Mouse (Mus musculus): ENCODE results near the gene Mall. TPM values are rescaled to one million over a fixed set of nuclear protein-coding genes. Genes with fewer than 3 reads are reported as not detected.

Gene Mall
- polyA plus RNA-seq (2016; fragmentation: Nextera tagmentation; extraction: Ambion mirVana) = 3.4 and 3.5 TPM in 2 replicates

GRCm38 (mm10) chr2:127729671-127730070 lies at the start of gene Mall:
Gene Mall, minus strand, starts transcription at chr2:127729932.
- peak within 1 kb of the TSS; percentile 70 for H3K4me2 ChIP-seq
- H3K36me3 ChIP-seq = no peaks in the 10 kb centered on the region
- no peaks in the 10 kb centered on the region for H3K9me3 ChIP-seq (replicated peaks)
- H3K27me3 ChIP-seq (replicated peaks) = peaks cover 10% of the 10 kb centered on the region
- ATAC-seq (ENCODE audit: insufficient number of reproducible peaks, low FRiP score) = peak; percentile 33; the same call in 1 of the 2 replicates
- peak within 1 kb of the TSS; percentile 39 for H3K4me3 ChIP-seq
- H3K4me1 ChIP-seq (replicated peaks) = peaks cover 28% of the 10 kb centered on the region
- 2% methylated on average over 26 of the region's 26 CpGs for WGBS
- H3K27ac ChIP-seq (ENCODE audit: poor library complexity, severe bottlenecking) = no peak within 1 kb of the TSS
- peak within 1 kb of the TSS; percentile 55 for H3K9ac ChIP-seq

- H3K36me3 ChIP-seq = peaks cover 19% of the 10 kb centered on the region
- H3K4me1 ChIP-seq (replicated peaks) = 0 out of 2 replicates have a peak, but pooled peaks cover 4% of the 10 kb centered on the region
- WGBS = 77% methylated on average over 5 of the region's 5 CpGs
- no peak overlapping the region for H3K4me2 ChIP-seq
- H3K9ac ChIP-seq = no peak overlapping the region
- H3K27ac ChIP-seq (ENCODE audit: poor library complexity, severe bottlenecking) = no peak overlapping the region
- ATAC-seq (ENCODE audit: insufficient number of reproducible peaks, low FRiP score) = no peak
- no peak overlapping the region for H3K4me3 ChIP-seq
- H3K27me3 ChIP-seq (replicated peaks) = no peaks in the 10 kb centered on the region
- H3K9me3 ChIP-seq (replicated peaks) = no peaks in the 10 kb centered on the region
Observed at GRCm38 (mm10) chr2:127778451-127778850, 48.7 kb upstream of the Mall start.

GRCm38 (mm10) chr2:127775013-127775412 lies 45.3 kb upstream of the Mall start:
- ATAC-seq (ENCODE audit: insufficient number of reproducible peaks, low FRiP score) = no peak
- no peak overlapping the region for H3K4me3 ChIP-seq
- no peak overlapping the region for H3K27ac ChIP-seq (ENCODE audit: poor library complexity, severe bottlenecking)
- no peaks in the 10 kb centered on the region for H3K9me3 ChIP-seq (replicated peaks)
- H3K36me3 ChIP-seq = peaks cover 35% of the 10 kb centered on the region
- no peak overlapping the region for H3K9ac ChIP-seq
- H3K4me2 ChIP-seq = no peak overlapping the region
- 0 out of 2 replicates have a peak, but pooled peaks cover 4% of the 10 kb centered on the region for H3K4me1 ChIP-seq (replicated peaks)
- no peaks in the 10 kb centered on the region for H3K27me3 ChIP-seq (replicated peaks)
- WGBS = 89% methylated on average over 3 of the region's 3 CpGs

GRCm38 (mm10) chr2:127774578-127774941 lies 44.8 kb upstream of the Mall start:
- Histone ChIP-seq H3K4me3 (no peak overlapping the region), H3K4me1 (replicated peaks) (0 out of 2 replicates have a peak, but pooled peaks cover 4% of the 10 kb centered on the region), H3K27ac (ENCODE audit: poor library complexity, severe bottlenecking) (no peak overlapping the region), H3K36me3 (peaks cover 40% of the 10 kb centered on the region), H3K9me3 (replicated peaks) (no peaks in the 10 kb centered on the region), H3K27me3 (replicated peaks) (no peaks in the 10 kb centered on the region), H3K9ac (no peak overlapping the region), H3K4me2 (no peak overlapping the region)
- no peak for ATAC-seq (ENCODE audit: insufficient number of reproducible peaks, low FRiP score)
- WGBS = 35% methylated on average over 1 of the region's 1 CpGs

GRCm38 (mm10) chr2:127773938-127774577 lies 44.3 kb upstream of the Mall start:
- WGBS = 45% methylated on average over 15 of the region's 15 CpGs

GRCm38 (mm10) chr2:127761587-127761986 lies 31.9 kb upstream of the Mall start:
- no peak for ATAC-seq (ENCODE audit: insufficient number of reproducible peaks, low FRiP score)

More at GRCm38 (mm10) chr2:127773938-127774577, 44.3 kb upstream of the Mall start:
- no peaks in the 10 kb centered on the region for H3K9me3 ChIP-seq (replicated peaks)
- H3K4me1 ChIP-seq (replicated peaks) = 0 out of 2 replicates have a peak, but pooled peaks cover 4% of the 10 kb centered on the region
- H3K4me2 ChIP-seq = peak overlapping the region; percentile 14
- ATAC-seq (ENCODE audit: insufficient number of reproducible peaks, low FRiP score) = no peak
- H3K4me3 ChIP-seq = no peak overlapping the region
- H3K9ac ChIP-seq = no peak overlapping the region
- peaks cover 42% of the 10 kb centered on the region for H3K36me3 ChIP-seq
- no peak overlapping the region for H3K27ac ChIP-seq (ENCODE audit: poor library complexity, severe bottlenecking)
- no peaks in the 10 kb centered on the region for H3K27me3 ChIP-seq (replicated peaks)

GRCm38 (mm10) chr2:127760429-127761000 lies 30.8 kb upstream of the Mall start:
- no peak for ATAC-seq (ENCODE audit: insufficient number of reproducible peaks, low FRiP score)
- Histone ChIP-seq H3K9me3 (replicated peaks) (no peaks in the 10 kb centered on the region), H3K9ac (no peak overlapping the region), H3K4me1 (replicated peaks) (peaks cover 20% of the 10 kb centered on the region), H3K27ac (ENCODE audit: poor library complexity, severe bottlenecking) (no peak overlapping the region), H3K4me3 (no peak overlapping the region), H3K4me2 (no peak overlapping the region), H3K27me3 (replicated peaks) (no peaks in the 10 kb centered on the region), H3K36me3 (peaks cover 13% of the 10 kb centered on the region)
- WGBS = 62% methylated on average over 10 of the region's 10 CpGs

More at GRCm38 (mm10) chr2:127761587-127761986, 31.9 kb upstream of the Mall start:
- Histone ChIP-seq H3K9me3 (replicated peaks) (no peaks in the 10 kb centered on the region), H3K9ac (no peak overlapping the region), H3K36me3 (peaks cover 13% of the 10 kb centered on the region), H3K4me1 (replicated peaks) (peaks cover 20% of the 10 kb centered on the region), H3K27ac (ENCODE audit: poor library complexity, severe bottlenecking) (no peak overlapping the region), H3K4me2 (no peak overlapping the region), H3K27me3 (replicated peaks) (no peaks in the 10 kb centered on the region), H3K4me3 (no peak overlapping the region)
- WGBS = 60% methylated on average over 5 of the region's 5 CpGs

GRCm38 (mm10) chr2:127760014-127760413 lies 30.3 kb upstream of the Mall start:
- no peaks in the 10 kb centered on the region for H3K9me3 ChIP-seq (replicated peaks)
- peaks cover 20% of the 10 kb centered on the region for H3K4me1 ChIP-seq (replicated peaks)
- no peak overlapping the region for H3K4me2 ChIP-seq
- H3K4me3 ChIP-seq = no peak overlapping the region
- H3K9ac ChIP-seq = no peak overlapping the region
- 80% methylated on average over 6 of the region's 6 CpGs for WGBS
- no peak for ATAC-seq (ENCODE audit: insufficient number of reproducible peaks, low FRiP score)
- no peaks in the 10 kb centered on the region for H3K27me3 ChIP-seq (replicated peaks)
- H3K27ac ChIP-seq (ENCODE audit: poor library complexity, severe bottlenecking) = no peak overlapping the region
- peaks cover 8% of the 10 kb centered on the region; the same call in 1 of the 2 replicates for H3K36me3 ChIP-seq

GRCm38 (mm10) chr2:127759157-127759880 lies 29.6 kb upstream of the Mall start:
- ATAC-seq (ENCODE audit: insufficient number of reproducible peaks, low FRiP score) = no peak
- no peak overlapping the region for H3K9ac ChIP-seq

GRCm38 (mm10) chr2:127757171-127757570 lies 27.4 kb upstream of the Mall start:
- ATAC-seq (ENCODE audit: insufficient number of reproducible peaks, low FRiP score) = no peak
- Histone ChIP-seq H3K27ac (ENCODE audit: poor library complexity, severe bottlenecking) (no peak overlapping the region), H3K4me3 (no peak overlapping the region), H3K36me3 (no peaks in the 10 kb centered on the region; the same call in 1 of the 2 replicates), H3K9me3 (replicated peaks) (no peaks in the 10 kb centered on the region), H3K27me3 (replicated peaks) (no peaks in the 10 kb centered on the region), H3K4me2 (peak overlapping the region; percentile 27), H3K4me1 (replicated peaks) (peaks cover 20% of the 10 kb centered on the region), H3K9ac (no peak overlapping the region)
- WGBS = 27% methylated on average over 8 of the region's 8 CpGs

More at GRCm38 (mm10) chr2:127759157-127759880, 29.6 kb upstream of the Mall start:
- WGBS = 36% methylated on average over 5 of the region's 5 CpGs
- H3K4me3 ChIP-seq = no peak overlapping the region
- no peak overlapping the region for H3K4me2 ChIP-seq
- no peaks in the 10 kb centered on the region for H3K9me3 ChIP-seq (replicated peaks)
- peaks cover 20% of the 10 kb centered on the region for H3K4me1 ChIP-seq (replicated peaks)
- H3K36me3 ChIP-seq = peaks cover 6% of the 10 kb centered on the region; the same call in 1 of the 2 replicates
- H3K27me3 ChIP-seq (replicated peaks) = no peaks in the 10 kb centered on the region
- H3K27ac ChIP-seq (ENCODE audit: poor library complexity, severe bottlenecking) = 0 out of 2 replicates have a peak overlapping the region, but pooled peaks have one; percentile 4

GRCm38 (mm10) chr2:127754113-127754512 lies 24.4 kb upstream of the Mall start:
- 85% methylated on average over 4 of the region's 4 CpGs for WGBS
- no peak overlapping the region for H3K4me3 ChIP-seq
- no peak overlapping the region for H3K27ac ChIP-seq (ENCODE audit: poor library complexity, severe bottlenecking)
- H3K4me1 ChIP-seq (replicated peaks) = peaks cover 12% of the 10 kb centered on the region
- H3K9ac ChIP-seq = no peak overlapping the region
- no peak for ATAC-seq (ENCODE audit: insufficient number of reproducible peaks, low FRiP score)
- no peaks in the 10 kb centered on the region; the same call in 1 of the 2 replicates for H3K36me3 ChIP-seq
- H3K27me3 ChIP-seq (replicated peaks) = no peaks in the 10 kb centered on the region
- no peaks in the 10 kb centered on the region for H3K9me3 ChIP-seq (replicated peaks)
- H3K4me2 ChIP-seq = no peak overlapping the region

Data from heart, embryonic 12.5 days (tissue).